In genomic region chr3:70422669-70423068, GRCm38 (mm10) we compare ENCODE assay signal across 14 mouse cellular contexts.
DNase-seq lines count a peak whose midpoint lies in the region.
"Had no signal": no experiment of that assay in that cellular context is flagged by ENCODE, and none has a peak within 500 bp of the region (broad histone marks: within the 10 kb centered on the region; RNA-seq: fewer than 3 reads in every experiment).

No protein-coding gene starts in this region.

- peak; percentile 18 to 26 for DNase-seq in frontal cortex, adult 2 months (ENCODE audit: extremely low spot score in 1 of 2, low spot score in 1 of 2)
- DNase-seq in frontal cortex, postnatal 25 days (ENCODE audit: low spot score in 2 of 2): no peak
- DNase-seq in left cerebral cortex, postnatal 14 days (ENCODE audit: low spot score in 2 of 2): peak; percentile 17 to 30
- DNase-seq in left cerebral cortex, postnatal 10 days (ENCODE audit: extremely low spot score in 1 of 2, low spot score in 2 of 2): no peak
- peak; percentile 57 for DNase-seq in brain, adult 2 months (ENCODE audit: low read depth, low spot score)
- DNase-seq in telencephalon, adult 2 months (ENCODE audit: low read depth, low spot score): peak; percentile 38
- no peak for DNase-seq in spleen, postnatal 10 days (ENCODE audit: low spot score in 2 of 2)
- DNase-seq: adrenal gland, postnatal 14 days; cerebellum, adult 18-20 months; cerebellum, adult 9-11 months; forebrain, postnatal 0 days; gastrocnemius, postnatal 36 days; heart, adult 11 months; heart, postnatal 36 days had no signal

- intact Hi-C loops in left cerebral cortex, postnatal 14 days (cut with DNase I): no loop called here
- intact Hi-C loops in left cerebral cortex, postnatal 10 days (cut with DNase I): no loop called here

Comparison
In these comparisons a context has a peak if more than half of its experiments do, and no peak if none do; other contexts are left out.
1. DNase-seq: peak in frontal cortex, adult 2 months (2 of 2), left cerebral cortex, postnatal 14 days (2 of 2), brain, adult 2 months (single experiment) and telencephalon, adult 2 months (single experiment); none in frontal cortex, postnatal 25 days (0 of 2), left cerebral cortex, postnatal 10 days (0 of 2) and spleen, postnatal 10 days (0 of 2).